Mouse (Mus musculus): ENCODE results near the gene 9430038I01Rik.
"Not testable (repeated sequence)": the region's sequence is repeated elsewhere in the genome, so short reads cannot be mapped to it uniquely, and the experiment has no call there.

The 9430038I01Rik gene

GRCm38 (mm10) chr7:137410337-137411197 is at the start of gene 9430038I01Rik:
Gene 9430038I01Rik (minus strand): TSS chr7:137410762.
- DNase-seq = peak; percentile 99

- no peak for DNase-seq
Measured at GRCm38 (mm10) chr7:137445321-137445720, 34.8 kb upstream of the 9430038I01Rik start.

- DNase-seq = no peak
Measured at GRCm38 (mm10) chr7:137442951-137443350, 32.4 kb upstream of the 9430038I01Rik start.

GRCm38 (mm10) chr7:137438962-137439361 is 28.4 kb upstream of the 9430038I01Rik start:
- not testable (repeated sequence) for DNase-seq

- DNase-seq = peak; percentile 49 to 57
Measured at GRCm38 (mm10) chr7:137438179-137438550, 27.6 kb upstream of the 9430038I01Rik start.

GRCm38 (mm10) chr7:137437440-137438178 is 27.0 kb upstream of the 9430038I01Rik start, which contains the start of gene Glrx3:
Gene Glrx3 (plus strand): TSS chr7:137437614.
- peak; percentile 94 to 97 for DNase-seq

- peak in 1 of 2 experiments; percentile 10 for DNase-seq
Measured at GRCm38 (mm10) chr7:137436901-137437300, 26.3 kb upstream of the 9430038I01Rik start.

- peak; percentile 22 to 25 for DNase-seq
Measured at GRCm38 (mm10) chr7:137431769-137432603, 21.4 kb upstream of the 9430038I01Rik start.

GRCm38 (mm10) chr7:137426693-137427092 is 16.1 kb upstream of the 9430038I01Rik start:
- DNase-seq = no peak

- DNase-seq = no peak
Measured at GRCm38 (mm10) chr7:137421236-137421635, 10.7 kb upstream of the 9430038I01Rik start.

GRCm38 (mm10) chr7:137420550-137420949 is 10.0 kb upstream of the 9430038I01Rik start:
- DNase-seq = no peak

GRCm38 (mm10) chr7:137414710-137415109 is 4.1 kb upstream of the 9430038I01Rik start:
- peak in 1 of 2 experiments; percentile 31 for DNase-seq

GRCm38 (mm10) chr7:137407428-137408058 is 3.0 kb downstream of the 9430038I01Rik start:
- DNase-seq = no peak

GRCm38 (mm10) chr7:137404146-137404545 is 6.4 kb downstream of the 9430038I01Rik start:
- no peak for DNase-seq

GRCm38 (mm10) chr7:137398973-137399372 is 11.6 kb downstream of the 9430038I01Rik start:
- DNase-seq = no peak

GRCm38 (mm10) chr7:137397361-137397910 is 13.1 kb downstream of the 9430038I01Rik start:
- DNase-seq = no peak

GRCm38 (mm10) chr7:137395421-137395820 is 15.1 kb downstream of the 9430038I01Rik start:
- no peak for DNase-seq

GRCm38 (mm10) chr7:137387863-137388262 is 22.7 kb downstream of the 9430038I01Rik start:
- no peak for DNase-seq

- DNase-seq = no peak
Measured at GRCm38 (mm10) chr7:137374996-137375395, 35.6 kb downstream of the 9430038I01Rik start.

- no peak for DNase-seq
Measured at GRCm38 (mm10) chr7:137371770-137372169, 38.8 kb downstream of the 9430038I01Rik start.

GRCm38 (mm10) chr7:137370175-137370574 is 40.4 kb downstream of the 9430038I01Rik start:
- DNase-seq = peak; percentile 89 to 94

GRCm38 (mm10) chr7:137366736-137367135 is 43.8 kb downstream of the 9430038I01Rik start:
- peak; percentile 9 to 16 for DNase-seq

Data from cerebellum, postnatal 10 days (tissue).